Mouse (Mus musculus) forebrain, embryonic 12.5 days (tissue): ENCODE measurements at regions not wholly inside any gene's neighbourhood (a gene's known extent, or its start where the extent isn't known, plus 50 kb on each side); places are given as distances from the start of the nearest gene placed in this dataset.

ENCODE experiments used
- ATAC-seq: fragments of 200-750 bp; cut with Nextera tagmentation; 2 replicates; pipeline ENCODE4 v1.8.0; 2017; ENCODE audit warnings: moderate TSS enrichment; ENCODE audit not compliant: low FRiP score
- H3K27ac ChIP-seq: fragments of 300-500 bp; sonication (generic); 2 replicates; pipeline ENCODE4 v1.5.1; 2016; ENCODE audit warnings: mild to moderate bottlenecking
- H3K27me3 ChIP-seq: fragments of 300-500 bp; sonication (generic); 2 replicates; pipeline ENCODE4 v1.6.1; 2016; ENCODE audit warnings: mild to moderate bottlenecking
- H3K36me3 ChIP-seq: fragments of 300-500 bp; sonication (generic); replicated peaks from 2 replicates; pipeline ENCODE4 v1.6.1; 2016; ENCODE audit warnings: mild to moderate bottlenecking
- H3K4me1 ChIP-seq: fragments of 300-500 bp; sonication (generic); 2 replicates; pipeline ENCODE4 v1.6.1; 2016
- H3K4me2 ChIP-seq: fragments of 300-500 bp; sonication (generic); 2 replicates; pipeline ENCODE4 v1.6.1; 2016; ENCODE audit warnings: mild to moderate bottlenecking, moderate library complexity
- H3K4me3 ChIP-seq: fragments of 300-500 bp; sonication (generic); replicated peaks from 2 replicates; pipeline ENCODE4 v1.5.1; 2016; ENCODE audit warnings: mild to moderate bottlenecking
- H3K9ac ChIP-seq: fragments of 300-500 bp; sonication (generic); 2 replicates; pipeline ENCODE4 v1.6.1; 2016; ENCODE audit warnings: mild to moderate bottlenecking
- H3K9me3 ChIP-seq: fragments of 300-500 bp; sonication (generic); 2 replicates; pipeline ENCODE4 v1.6.1; 2016
- WGBS: fragments of 180-500 bp; shearing (Covaris S2); methylation state at CpG from one replicate; pipeline ENCODE4 v1.1.7; 2016; 5-methylcytosine and 5-hydroxymethylcytosine counted together

GRCm38 (mm10) chr3:149313217-149313616, 322.9 kb upstream of the Adgrl2 start:
- 45% methylated on average over 6 of the region's 6 CpGs for WGBS
- no peak; the same call in 1 of the 2 replicates for ATAC-seq
- Histone ChIP-seq H3K36me3 (no peaks in the 10 kb centered on the region), H3K4me2 (no peak overlapping the region), H3K4me1 (peaks cover 12% of the 10 kb centered on the region), H3K27ac (no peak overlapping the region), H3K9ac (no peak overlapping the region), H3K27me3 (no peaks in the 10 kb centered on the region), H3K4me3 (no peak overlapping the region), H3K9me3 (no peaks in the 10 kb centered on the region)

GRCm38 (mm10) chr3:149311576-149311975, 321.2 kb upstream of the Adgrl2 start:
- H3K4me3 ChIP-seq, result no peak overlapping the region
- H3K4me2 ChIP-seq, result no peak overlapping the region
- H3K36me3 ChIP-seq, result no peaks in the 10 kb centered on the region
- no peaks in the 10 kb centered on the region for H3K9me3 ChIP-seq
- H3K9ac ChIP-seq, result no peak overlapping the region
- H3K27me3 ChIP-seq, result no peaks in the 10 kb centered on the region
- H3K27ac ChIP-seq, result no peak overlapping the region
- 92% methylated on average over 8 of the region's 8 CpGs for WGBS
- H3K4me1 ChIP-seq, result peaks cover 20% of the 10 kb centered on the region
- ATAC-seq, result no peak

- WGBS, result 19% methylated on average over 3 of the region's 3 CpGs
- ATAC-seq, result peak; percentile 57; the same call in 1 of the 2 replicates
- no peak overlapping the region for H3K9ac ChIP-seq
- H3K4me3 ChIP-seq, result no peak overlapping the region
- no peak overlapping the region for H3K4me2 ChIP-seq
- no peaks in the 10 kb centered on the region for H3K36me3 ChIP-seq
- H3K9me3 ChIP-seq, result no peaks in the 10 kb centered on the region
- no peaks in the 10 kb centered on the region for H3K27me3 ChIP-seq
- H3K4me1 ChIP-seq, result peaks cover 20% of the 10 kb centered on the region
- H3K27ac ChIP-seq, result no peak overlapping the region
These were observed 316.4 kb upstream of the Adgrl2 start for GRCm38 (mm10) chr3:149306709-149307108.

GRCm38 (mm10) chr3:149306291-149306690, 315.9 kb upstream of the Adgrl2 start:
- H3K9ac ChIP-seq, result no peak overlapping the region
- peak; percentile 72; the same call in 1 of the 2 replicates for ATAC-seq
- no peaks in the 10 kb centered on the region for H3K27me3 ChIP-seq
- no peak overlapping the region for H3K4me2 ChIP-seq
- no peaks in the 10 kb centered on the region for H3K36me3 ChIP-seq
- no peak overlapping the region for H3K4me3 ChIP-seq
- H3K4me1 ChIP-seq, result peaks cover 20% of the 10 kb centered on the region
- no peaks in the 10 kb centered on the region for H3K9me3 ChIP-seq
- 10% methylated on average over 5 of the region's 5 CpGs for WGBS
- no peak overlapping the region for H3K27ac ChIP-seq

- H3K4me2 ChIP-seq, result no peak overlapping the region
- peaks cover 20% of the 10 kb centered on the region for H3K4me1 ChIP-seq
- no peak overlapping the region for H3K9ac ChIP-seq
- no peak for ATAC-seq
- H3K9me3 ChIP-seq, result no peaks in the 10 kb centered on the region
- no peak overlapping the region for H3K4me3 ChIP-seq
- H3K36me3 ChIP-seq, result no peaks in the 10 kb centered on the region
- 66% methylated on average over 5 of the region's 5 CpGs for WGBS
- 0 out of 2 replicates have a peak overlapping the region, but pooled peaks have one; percentile 31 for H3K27ac ChIP-seq
- no peaks in the 10 kb centered on the region for H3K27me3 ChIP-seq
These were observed 315.1 kb upstream of the Adgrl2 start for GRCm38 (mm10) chr3:149305440-149305839.

GRCm38 (mm10) chr3:149305011-149305413, 314.7 kb upstream of the Adgrl2 start:
- H3K27ac ChIP-seq, result no peak overlapping the region
- H3K4me3 ChIP-seq, result no peak overlapping the region
- peaks cover 20% of the 10 kb centered on the region for H3K4me1 ChIP-seq
- H3K4me2 ChIP-seq, result no peak overlapping the region
- no peak for ATAC-seq
- WGBS, result 68% methylated on average over 6 of the region's 6 CpGs
- H3K36me3 ChIP-seq, result no peaks in the 10 kb centered on the region
- no peak overlapping the region for H3K9ac ChIP-seq
- no peaks in the 10 kb centered on the region for H3K27me3 ChIP-seq
- H3K9me3 ChIP-seq, result no peaks in the 10 kb centered on the region

GRCm38 (mm10) chr3:149303418-149303817, 313.1 kb upstream of the Adgrl2 start:
- 92% methylated on average over 5 of the region's 5 CpGs for WGBS
- no peaks in the 10 kb centered on the region for H3K36me3 ChIP-seq

GRCm38 (mm10) chr3:149300002-149300401, 309.6 kb upstream of the Adgrl2 start:
- H3K36me3 ChIP-seq, result no peaks in the 10 kb centered on the region
- H3K27ac ChIP-seq, result no peak overlapping the region
- 91% methylated on average over 4 of the region's 4 CpGs for WGBS
- ATAC-seq, result no peak
- H3K9ac ChIP-seq, result no peak overlapping the region
- H3K27me3 ChIP-seq, result no peaks in the 10 kb centered on the region
- H3K4me2 ChIP-seq, result no peak overlapping the region
- H3K4me1 ChIP-seq, result peaks cover 25% of the 10 kb centered on the region
- H3K9me3 ChIP-seq, result no peaks in the 10 kb centered on the region
- H3K4me3 ChIP-seq, result no peak overlapping the region

More at GRCm38 (mm10) chr3:149303418-149303817, 313.1 kb upstream of the Adgrl2 start:
- Histone ChIP-seq H3K4me3 (no peak overlapping the region), H3K9me3 (no peaks in the 10 kb centered on the region), H3K27me3 (no peaks in the 10 kb centered on the region), H3K4me1 (peaks cover 20% of the 10 kb centered on the region), H3K4me2 (no peak overlapping the region), H3K9ac (no peak overlapping the region), H3K27ac (no peak overlapping the region)
- no peak for ATAC-seq

- no peaks in the 10 kb centered on the region for H3K9me3 ChIP-seq
- H3K9ac ChIP-seq, result no peak overlapping the region
- H3K27ac ChIP-seq, result peak overlapping the region; percentile 86
- no peaks in the 10 kb centered on the region for H3K36me3 ChIP-seq
- ATAC-seq, result no peak
- H3K4me3 ChIP-seq, result no peak overlapping the region
- no peaks in the 10 kb centered on the region; the same call in 1 of the 2 replicates for H3K27me3 ChIP-seq
- peaks cover 46% of the 10 kb centered on the region for H3K4me1 ChIP-seq
- 36% methylated on average over 10 of the region's 10 CpGs for WGBS
- peak overlapping the region; percentile 31; the same call in 1 of the 2 replicates for H3K4me2 ChIP-seq
These were observed 306.1 kb upstream of the Adgrl2 start for GRCm38 (mm10) chr3:149296419-149296962.

- Histone ChIP-seq H3K27ac (peak overlapping the region; percentile 86), H3K4me3 (no peak overlapping the region), H3K9ac (no peak overlapping the region), H3K4me1 (peaks cover 51% of the 10 kb centered on the region), H3K27me3 (peaks cover under 1% of the 10 kb centered on the region; the same call in 1 of the 2 replicates), H3K4me2 (peak overlapping the region; percentile 31), H3K9me3 (no peaks in the 10 kb centered on the region), H3K36me3 (no peaks in the 10 kb centered on the region)
- 14% methylated on average over 6 of the region's 7 CpGs for WGBS
- ATAC-seq, result peak; percentile 77
These were observed 305.6 kb upstream of the Adgrl2 start for GRCm38 (mm10) chr3:149295942-149296341.

- Histone ChIP-seq H3K27ac (peak overlapping the region; percentile 43; the same call in 1 of the 2 replicates), H3K4me3 (no peak overlapping the region), H3K9ac (no peak overlapping the region), H3K4me2 (no peak overlapping the region), H3K36me3 (no peaks in the 10 kb centered on the region), H3K27me3 (peaks cover 4% of the 10 kb centered on the region; the same call in 1 of the 2 replicates), H3K4me1 (peaks cover 56% of the 10 kb centered on the region), H3K9me3 (no peaks in the 10 kb centered on the region)
- WGBS, result 14% methylated on average over 10 of the region's 10 CpGs
- ATAC-seq, result peak; percentile 69
These were observed 305.0 kb upstream of the Adgrl2 start for GRCm38 (mm10) chr3:149295257-149295831.

GRCm38 (mm10) chr3:149294445-149294844, 304.1 kb upstream of the Adgrl2 start:
- WGBS, result 37% methylated on average over 4 of the region's 4 CpGs
- Histone ChIP-seq H3K4me3 (no peak overlapping the region), H3K9ac (no peak overlapping the region), H3K4me2 (no peak overlapping the region), H3K27ac (no peak overlapping the region), H3K4me1 (peaks cover 56% of the 10 kb centered on the region), H3K36me3 (no peaks in the 10 kb centered on the region), H3K9me3 (no peaks in the 10 kb centered on the region), H3K27me3 (peaks cover 4% of the 10 kb centered on the region; the same call in 1 of the 2 replicates)
- ATAC-seq, result no peak

- Histone ChIP-seq H3K27me3 (peaks cover 10% of the 10 kb centered on the region; the same call in 1 of the 2 replicates), H3K36me3 (no peaks in the 10 kb centered on the region), H3K27ac (no peak overlapping the region), H3K9me3 (no peaks in the 10 kb centered on the region), H3K4me1 (peaks cover 56% of the 10 kb centered on the region), H3K4me2 (no peak overlapping the region), H3K9ac (no peak overlapping the region), H3K4me3 (no peak overlapping the region)
- WGBS, result 14% methylated on average over 3 of the region's 3 CpGs
- no peak for ATAC-seq
These were observed 302.1 kb upstream of the Adgrl2 start for GRCm38 (mm10) chr3:149292459-149292858.
